Mouse (Mus musculus) MEL (cell line): ENCODE data around the gene Mrrf. TPM values are rescaled to one million over a fixed set of nuclear protein-coding genes. Genes with fewer than 3 reads are reported as not detected.

Experiments
- DNase-seq: peaks from one replicate; pipeline ENCODE4 v3.0.0; 2011; ENCODE audit warnings: low read depth, low spot score
- H3K27ac ChIP-seq: 2 replicates; pipeline ENCODE4 v1.5.1; 2012; ENCODE audit warnings: low read depth, mild to moderate bottlenecking, control low read depth, low read length, moderate library complexity; ENCODE audit not compliant: control insufficient read depth
- H3K27me3 ChIP-seq, 2 experiments: fragments of 150-350 bp in 1 of 2; sonication (generic) in 1 of 2; 2 replicates each; pipeline ENCODE4 v1.6.1; 2012; ENCODE audit warnings: low read length in 2 of 2, mild to moderate bottlenecking in 2 of 2, improper control_type of control experiment in 1 of 2, moderate library complexity in 1 of 2; ENCODE audit not compliant: insufficient read depth in 2 of 2, control insufficient read depth in 1 of 2
- H3K36me3 ChIP-seq, 2 experiments: 2 replicates each; pipeline ENCODE4 v1.6.1; 2012 to 2014; ENCODE audit warnings: low read length in 2 of 2, improper control_type of control experiment in 1 of 2, inconsistent platforms in 1 of 2, mild to moderate bottlenecking in 1 of 2; ENCODE audit not compliant: insufficient read depth in 2 of 2, control insufficient read depth in 1 of 2
- H3K4me1 ChIP-seq, 2 experiments: fragments of 150-350 bp in 1 of 2; sonication (generic) in 1 of 2; 2 replicates each; pipeline ENCODE4 v1.6.1; 2012; ENCODE audit warnings: low read length in 2 of 2, improper control_type of control experiment in 1 of 2, mild to moderate bottlenecking in 1 of 2; ENCODE audit not compliant: insufficient read depth in 2 of 2, control insufficient read depth in 1 of 2
- H3K4me3 ChIP-seq, 2 experiments: fragments of 150-350 bp in 1 of 2; sonication (generic) in 1 of 2; 2 replicates each; pipeline ENCODE4 v1.5.1; 2012; ENCODE audit warnings: low read depth in 2 of 2, low read length in 2 of 2, mild to moderate bottlenecking in 2 of 2, moderate library complexity in 2 of 2, control low read depth in 1 of 2, improper control_type of control experiment in 1 of 2; ENCODE audit not compliant: control insufficient read depth in 1 of 2, insufficient read depth in 1 of 2
- H3K79me2 ChIP-seq: 2 replicates; pipeline ENCODE4 v1.6.1; 2012; ENCODE audit warnings: mild to moderate bottlenecking, low read length, moderate library complexity; ENCODE audit not compliant: control insufficient read depth, poor library complexity, insufficient read depth
- H3K9ac ChIP-seq: 2 replicates; pipeline ENCODE4 v1.6.1; 2012; ENCODE audit warnings: low read depth, mild to moderate bottlenecking, control low read depth, low read length, moderate library complexity; ENCODE audit not compliant: control insufficient read depth, poor library complexity, severe bottlenecking
- H3K9me3 ChIP-seq: fragments of 150-350 bp; sonication (generic); replicated peaks from 2 replicates; pipeline ENCODE4 v1.6.1; 2012; ENCODE audit warnings: mild to moderate bottlenecking, low read length, improper control_type of control experiment, moderate library complexity; ENCODE audit not compliant: insufficient read depth
- EP300 ChIP-seq, 2 experiments: IDR thresholded peaks; 2 replicates each; pipeline ENCODE4 v1.6.1; 2011; ENCODE audit warnings: improper control_type of control experiment in 2 of 2, low read length in 2 of 2, low read depth in 1 of 2, mild to moderate bottlenecking in 1 of 2
- GABPA ChIP-seq: IDR thresholded peaks from 2 replicates; pipeline ENCODE4 v1.6.1; 2012; ENCODE audit warnings: low read depth, mild to moderate bottlenecking, inconsistent platforms, low read length, improper control_type of control experiment, moderate library complexity
- JUND ChIP-seq: IDR thresholded peaks from 2 replicates; pipeline ENCODE4 v1.6.1; 2011; ENCODE audit warnings: low read depth, mild to moderate bottlenecking, improper control_type of control experiment, low read length
- KAT2A ChIP-seq: conservative IDR thresholded peaks from 2 replicates; pipeline ENCODE4 v1.6.1; 2012; ENCODE audit warnings: low read depth, low read length, improper control_type of control experiment, inconsistent platforms
- MXI1 ChIP-seq: IDR thresholded peaks from 2 replicates; pipeline ENCODE4 v1.6.1; 2011; ENCODE audit warnings: mild to moderate bottlenecking, low read depth, low read length, improper control_type of control experiment
- MYB ChIP-seq: IDR thresholded peaks from 2 replicates; pipeline ENCODE4 v1.6.1; 2011; ENCODE audit warnings: mild to moderate bottlenecking, low read depth, low read length, improper control_type of control experiment
- MYC ChIP-seq: IDR thresholded peaks from 2 replicates; pipeline ENCODE4 v1.6.1; 2011; ENCODE audit warnings: low read depth, mild to moderate bottlenecking, low read length, improper control_type of control experiment, moderate library complexity
- NRF1 ChIP-seq: IDR thresholded peaks from 2 replicates; pipeline ENCODE4 v1.6.1; 2014; ENCODE audit warnings: low read depth, mild to moderate bottlenecking, inconsistent platforms, low read length, improper control_type of control experiment, moderate library complexity; ENCODE audit not compliant: poor library complexity, insufficient read depth, severe bottlenecking
- POLR2A ChIP-seq, 2 experiments: IDR thresholded peaks; 2 replicates each; pipeline ENCODE4 v1.6.1; 2011 to 2012; ENCODE audit warnings: low read length in 2 of 2, mild to moderate bottlenecking in 2 of 2, control low read depth in 1 of 2, improper control_type of control experiment in 1 of 2, low read depth in 1 of 2, moderate library complexity in 1 of 2; ENCODE audit not compliant: control insufficient read depth in 1 of 2, insufficient read depth in 1 of 2, poor library complexity in 1 of 2
- RAD21 ChIP-seq: IDR thresholded peaks from 2 replicates; pipeline ENCODE4 v1.6.1; 2011; ENCODE audit warnings: mild to moderate bottlenecking, low read depth, low read length, improper control_type of control experiment
- SMC3 ChIP-seq: IDR thresholded peaks from 2 replicates; pipeline ENCODE4 v1.6.1; 2011; ENCODE audit warnings: low read depth, low read length, improper control_type of control experiment
- TBP ChIP-seq: IDR thresholded peaks from 2 replicates; pipeline ENCODE4 v1.8.0; 2011; ENCODE audit warnings: low read depth, low read length, improper control_type of control experiment
- ZKSCAN1 ChIP-seq: IDR thresholded peaks from 2 replicates; pipeline ENCODE4 v1.6.1; 2012; ENCODE audit warnings: low read depth, mild to moderate bottlenecking, inconsistent platforms, low read length, improper control_type of control experiment, moderate library complexity
- polyA plus RNA-seq, 2 experiments: library from polyadenylated mRNA; stranded (reverse) in 1 of 2; unstranded in 1 of 2; fragments of >175 nt in 1 of 2; fragments of >200 nt in 1 of 2; gene quantifications; 2 replicates each; pipeline versions ENCODE4 v1.2.1 to v1.2.4; 2012; ENCODE audit warnings: low replicate concordance in 2 of 2, low read depth in 1 of 2; ENCODE audit not compliant: insufficient read length in 2 of 2, insufficient read depth in 1 of 2, missing spikeins in 1 of 2
- total RNA-seq: library from RNA; depleted of rRNA; stranded (reverse); fragments of 300-350 nt; gene quantifications from 2 replicates; pipeline ENCODE4 v1.2.3, GENCODE M21; 2012

Mrrf gene
- total and polyA plus RNA-seq, 3 experiments: 28.0 to 31.2 TPM; not detected in 1

DNA sequence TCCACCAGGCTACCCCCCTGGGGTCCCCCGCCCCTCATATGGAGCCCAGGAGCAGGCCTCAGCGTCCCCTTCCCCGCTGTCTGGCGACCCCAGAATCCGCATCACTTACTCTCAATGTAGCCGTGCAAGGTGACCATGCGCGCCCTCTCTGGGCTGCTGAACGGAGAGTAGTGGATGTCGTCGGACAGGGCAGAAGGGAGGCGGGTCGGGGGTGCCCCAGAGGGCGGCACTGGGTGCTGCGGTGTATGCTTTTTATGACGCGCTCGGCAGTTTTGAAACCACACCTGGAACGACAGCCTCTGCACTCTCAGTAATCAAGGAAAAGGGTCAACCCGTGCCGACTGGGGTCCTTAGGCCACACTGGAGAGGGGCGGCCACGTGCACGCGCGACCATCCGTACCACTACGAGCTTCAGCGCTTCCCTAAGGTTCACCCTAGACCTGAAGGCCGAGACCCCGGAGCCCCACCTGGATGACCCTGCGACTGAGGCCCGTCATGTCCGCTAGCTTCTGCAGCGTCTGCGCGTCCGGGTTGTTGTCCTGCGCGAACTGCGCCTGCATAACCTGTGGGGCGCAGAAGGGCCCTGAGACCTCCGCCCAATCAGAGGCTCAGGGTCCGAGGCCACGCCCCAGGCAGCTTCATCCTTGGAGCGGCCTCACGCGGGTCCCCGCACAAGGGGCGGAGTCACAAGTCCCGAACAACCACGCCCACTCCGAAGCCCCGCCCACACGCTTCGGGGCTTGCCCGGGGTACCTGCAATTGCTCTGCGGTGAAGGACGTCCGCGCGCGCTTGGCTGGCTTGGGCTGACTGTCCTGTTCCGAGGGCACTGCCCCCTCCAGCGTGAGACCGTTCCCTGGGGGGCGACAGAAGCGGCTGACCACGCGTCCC lies 45.1 kb upstream of the Mrrf start (continued):
- TF ChIP-seq KAT2A (no peak), RAD21 (no peak), POLR2A (IDR thresholded peaks at IDR 0.05; ENCODE audit: control insufficient read depth in 1 of 2, insufficient read depth in 1 of 2, low read depth in 1 of 2, low read length in 2 of 2, poor library complexity in 1 of 2) (peak; percentile 45 to 80; a peak in 3 of 4 replicates), NRF1 (peak; percentile 74)

DNA sequence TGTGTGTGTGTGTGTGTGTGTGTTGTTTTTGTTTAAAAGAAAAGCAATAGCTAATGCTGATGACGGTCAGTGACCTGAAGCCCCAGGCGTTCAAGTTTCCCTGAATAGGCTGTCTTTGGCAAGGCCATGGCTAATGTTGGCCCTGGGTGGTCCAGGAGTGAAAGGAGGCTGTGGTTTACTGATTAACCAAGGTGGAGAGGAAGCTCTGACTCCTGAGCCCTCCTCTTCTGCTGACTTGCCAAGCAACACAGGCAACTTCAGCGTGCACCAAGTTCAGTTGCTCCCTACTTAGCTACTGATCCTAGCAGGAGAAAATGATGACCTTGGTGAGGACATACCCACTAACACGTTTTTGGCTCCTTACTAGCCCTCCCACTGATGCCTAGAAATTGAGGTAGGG lies 43.4 kb upstream of the Mrrf start:
- H3K9ac ChIP-seq: 0 out of 2 replicates have a peak overlapping the region, but pooled peaks have one; percentile 14
- H3K36me3 ChIP-seq: peaks cover 0 to 12% of the 10 kb centered on the region in 2 experiments; a peak in 2 of 4 replicates
- H3K4me3 ChIP-seq: peak overlapping the region; percentile 19 to 78; a peak in 2 of 4 replicates
- no peaks in the 10 kb centered on the region for H3K9me3 ChIP-seq
- 0 out of 4 replicates have a peak, but pooled peaks of 1 of the 2 experiments have one; percentile 5 for TF ChIP-seq EP300 (IDR thresholded peaks at IDR 0.05; ENCODE audit: low read depth in 1 of 2, low read length in 2 of 2)
- no peak for TF ChIP-seq RAD21
- peaks cover 0 to 1% of the 10 kb centered on the region in 2 experiments; a peak in 2 of 4 replicates for H3K27me3 ChIP-seq
- H3K79me2 ChIP-seq: no peaks in the 10 kb centered on the region
- H3K27ac ChIP-seq: no peak overlapping the region
- peaks cover 12 to 25% of the 10 kb centered on the region in 2 experiments for H3K4me1 ChIP-seq
- DNase-seq: peak; percentile 71

DNA sequence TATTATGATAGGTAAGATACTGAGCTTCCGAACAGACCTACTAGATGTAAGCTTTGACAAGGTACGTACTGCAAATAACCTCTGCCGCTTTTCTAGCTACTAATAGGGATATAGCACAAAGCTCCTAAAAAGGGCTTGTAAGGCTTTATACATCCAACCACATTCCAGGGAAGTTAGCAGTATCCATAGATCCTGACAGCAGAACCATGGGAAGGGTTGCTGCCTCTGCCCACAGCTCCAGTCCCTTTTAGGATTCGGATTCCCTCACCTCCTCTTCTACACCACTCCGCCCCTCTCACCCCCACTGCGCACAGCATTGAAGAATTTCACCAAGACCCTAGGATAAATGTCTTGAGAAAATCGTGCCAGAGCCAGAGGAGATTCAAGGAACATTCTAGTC lies 42.9 kb upstream of the Mrrf start:
- DNase-seq: no peak
- no peak overlapping the region for H3K27ac ChIP-seq
- no peaks in the 10 kb centered on the region for H3K79me2 ChIP-seq
- peaks cover 12 to 25% of the 10 kb centered on the region in 2 experiments for H3K4me1 ChIP-seq
- TF ChIP-seq MYB: no peak
- TF ChIP-seq EP300 (IDR thresholded peaks at IDR 0.05; ENCODE audit: low read depth in 1 of 2, low read length in 2 of 2): no peak
- no peak for TF ChIP-seq MYC
- TF ChIP-seq JUND: no peak
- TF ChIP-seq MXI1: no peak
- TF ChIP-seq GABPA: no peak
- no peak for TF ChIP-seq TBP
- no peak for TF ChIP-seq ZKSCAN1
- no peak for TF ChIP-seq SMC3
- H3K36me3 ChIP-seq: peaks cover 0 to 12% of the 10 kb centered on the region in 2 experiments; a peak in 2 of 4 replicates
- no peak overlapping the region for H3K9ac ChIP-seq
- peak overlapping the region in 1 of 2 experiments; percentile 51; a peak in 2 of 4 replicates for H3K4me3 ChIP-seq
- no peaks in the 10 kb centered on the region for H3K9me3 ChIP-seq
- peaks cover 0 to 3% of the 10 kb centered on the region in 2 experiments; a peak in 3 of 4 replicates for H3K27me3 ChIP-seq
